23 mouse cellular contexts compared by ENCODE assay signal in the genomic region with DNA sequence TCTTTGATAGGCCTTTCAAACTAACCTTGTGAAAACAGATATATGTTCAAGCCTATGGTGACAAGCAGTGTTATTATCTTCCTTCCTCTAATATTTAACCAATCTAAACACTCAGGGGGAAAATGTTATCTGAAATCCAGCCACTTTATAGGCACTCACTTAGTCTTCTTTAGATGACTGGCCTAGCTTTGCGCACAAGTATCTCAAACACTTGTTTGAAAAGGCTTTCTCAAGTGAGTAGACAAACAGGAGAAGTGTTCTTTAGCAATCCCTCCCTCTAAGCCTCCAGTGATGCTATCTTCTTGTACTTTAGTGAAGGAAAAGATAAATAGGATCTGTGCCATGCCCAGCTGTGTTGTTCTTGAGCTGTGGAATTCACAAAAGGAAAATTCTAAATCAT.
A peak's percentile ranks its signal among the peaks of the same experiment; 100 is the strongest.
DNase-seq lines count a peak whose midpoint lies in the region; ATAC-seq and TF ChIP-seq lines count a peak whose summit lies in the region.
"Had no signal": no experiment of that assay in that cellular context is flagged by ENCODE, and none has a peak within 500 bp of the region (broad histone marks: within the 10 kb centered on the region; RNA-seq: fewer than 3 reads in every experiment).

No protein-coding gene starts in this region.

- WGBS in intestine, embryonic 14.5 days: 59% methylated on average over 1 of the region's 1 CpGs
- 33% methylated on average over 1 of the region's 1 CpGs for WGBS in intestine, postnatal 0 days
- WGBS in kidney, postnatal 0 days: 92% methylated on average over 1 of the region's 1 CpGs
- WGBS in stomach, embryonic 14.5 days: 70% methylated on average over 1 of the region's 1 CpGs
- WGBS in stomach, postnatal 0 days: 54% methylated on average over 1 of the region's 1 CpGs
- WGBS in stomach, embryonic 16.5 days: 64% methylated on average over 1 of the region's 1 CpGs

- ATAC-seq in intestine, embryonic 14.5 days (replicated peaks; ENCODE audit: low FRiP score, low TSS enrichment, low read depth): peak; percentile 25; the same call in 1 of the 2 replicates
- no peak for ATAC-seq in intestine, postnatal 0 days
- no peak for ATAC-seq in kidney, postnatal 0 days (replicated peaks; ENCODE audit: low FRiP score, low read depth)
- peak; percentile 61 for ATAC-seq in stomach, embryonic 14.5 days (ENCODE audit: insufficient number of reproducible peaks, insufficient read depth, low FRiP score, low read depth)
- ATAC-seq in stomach, postnatal 0 days (ENCODE audit: low FRiP score, low TSS enrichment): no peak
- ATAC-seq in stomach, embryonic 16.5 days (ENCODE audit: insufficient read depth, low FRiP score): peak; percentile 70; the same call in 1 of the 2 replicates
- ATAC-seq: CD4-positive, CD25-positive, alpha-beta regulatory T cell, adult 4 months; forebrain, embryonic 15.5 days had no signal

- no peak overlapping the region for H3K4me3 ChIP-seq in intestine, embryonic 14.5 days (ENCODE audit: low read depth, low read length)
- no peak overlapping the region for H3K4me3 ChIP-seq in intestine, postnatal 0 days (ENCODE audit: low read depth, low read length)
- no peak overlapping the region for H3K4me3 ChIP-seq in kidney, postnatal 0 days (replicated peaks; ENCODE audit: low read depth, low read length)
- no peak overlapping the region for H3K4me3 ChIP-seq in stomach, embryonic 14.5 days (ENCODE audit: low read depth, low read length)
- H3K4me3 ChIP-seq in stomach, postnatal 0 days (ENCODE audit: low read depth, low read length): no peak overlapping the region
- H3K4me3 ChIP-seq in stomach, embryonic 16.5 days (replicated peaks; ENCODE audit: low read length): no peak overlapping the region
- no peak overlapping the region for H3K4me3 ChIP-seq in layer of hippocampus, adult 2 months
- H3K4me3 ChIP-seq: embryonic facial prominence, embryonic 15.5 days; erythroblast, embryonic 14.5 days; forebrain, embryonic 15.5 days; heart, embryonic 13.5 days had no signal

- H3K9me3 ChIP-seq in intestine, embryonic 14.5 days (ENCODE audit: control insufficient read depth, low read length): no peaks in the 10 kb centered on the region
- no peaks in the 10 kb centered on the region for H3K9me3 ChIP-seq in intestine, postnatal 0 days (ENCODE audit: control insufficient read depth)
- no peaks in the 10 kb centered on the region for H3K9me3 ChIP-seq in kidney, postnatal 0 days (replicated peaks; ENCODE audit: low read length)
- H3K9me3 ChIP-seq in stomach, embryonic 14.5 days (ENCODE audit: control insufficient read depth, low read depth, low read length): no peaks in the 10 kb centered on the region
- no peaks in the 10 kb centered on the region for H3K9me3 ChIP-seq in stomach, postnatal 0 days (ENCODE audit: control insufficient read depth, low read length)
- no peaks in the 10 kb centered on the region for H3K9me3 ChIP-seq in stomach, embryonic 16.5 days (replicated peaks; ENCODE audit: control insufficient read depth, low read length)
- H3K9me3 ChIP-seq: embryonic facial prominence, embryonic 15.5 days; forebrain, embryonic 15.5 days; G1E; heart, embryonic 13.5 days had no signal

- no peak overlapping the region for H3K9ac ChIP-seq in intestine, embryonic 14.5 days (ENCODE audit: low read length)
- H3K9ac ChIP-seq in intestine, postnatal 0 days (ENCODE audit: low read depth, low read length): no peak overlapping the region
- H3K9ac ChIP-seq in kidney, postnatal 0 days (ENCODE audit: low read depth, low read length): no peak overlapping the region
- H3K9ac ChIP-seq in stomach, embryonic 14.5 days (replicated peaks; ENCODE audit: low read depth, low read length): no peak overlapping the region
- no peak overlapping the region for H3K9ac ChIP-seq in stomach, postnatal 0 days (ENCODE audit: low read length)
- no peak overlapping the region for H3K9ac ChIP-seq in stomach, embryonic 16.5 days (ENCODE audit: low read length)
- H3K9ac ChIP-seq: embryonic facial prominence, embryonic 15.5 days; forebrain, embryonic 15.5 days; heart, embryonic 13.5 days had no signal

- DNase-seq in intestine, embryonic 14.5 days (ENCODE audit: low spot score): no peak
- no peak for DNase-seq in kidney, postnatal 0 days (ENCODE audit: low spot score)
- DNase-seq in kidney, adult 11 months: no peak
- no peak for DNase-seq in stomach, postnatal 0 days (ENCODE audit: low spot score)
- DNase-seq in layer of hippocampus, adult 2 months (ENCODE audit: low spot score in 2 of 2): no peak
- DNase-seq: adrenal gland, postnatal 10 days; B cell, adult 2 months; cerebellum, adult 11 months; cerebellum, adult 8-10 months; cerebellum, postnatal 14 days; embryo, embryonic 11 days; gastrocnemius, postnatal 36 days; heart, adult 11 months; heart, postnatal 36 days had no signal

- H3K4me2 ChIP-seq in intestine, embryonic 14.5 days (ENCODE audit: low read length): no peak overlapping the region
- H3K4me2 ChIP-seq in intestine, postnatal 0 days (replicated peaks; ENCODE audit: low read depth): no peak overlapping the region
- no peak overlapping the region for H3K4me2 ChIP-seq in kidney, postnatal 0 days (ENCODE audit: low read length)
- H3K4me2 ChIP-seq in stomach, embryonic 14.5 days (replicated peaks; ENCODE audit: low read depth, low read length): no peak overlapping the region
- H3K4me2 ChIP-seq in stomach, postnatal 0 days (replicated peaks; ENCODE audit: low read depth): no peak overlapping the region
- H3K4me2 ChIP-seq in stomach, embryonic 16.5 days (ENCODE audit: low read depth, low read length): no peak overlapping the region
- H3K4me2 ChIP-seq: embryonic facial prominence, embryonic 15.5 days; forebrain, embryonic 15.5 days; heart, embryonic 13.5 days had no signal

- TF ChIP-seq EP300 in stomach, postnatal 0 days (optimal IDR thresholded peaks at IDR 0.05): no peak

- no peaks in the 10 kb centered on the region for H3K4me1 ChIP-seq in intestine, embryonic 14.5 days (replicated peaks; ENCODE audit: control insufficient read depth, insufficient read depth, low read length)
- peaks cover 11% of the 10 kb centered on the region; the same call in 1 of the 2 replicates for H3K4me1 ChIP-seq in intestine, postnatal 0 days (replicated peaks; ENCODE audit: control insufficient read depth, insufficient read depth, low read length)
- H3K4me1 ChIP-seq in kidney, postnatal 0 days (replicated peaks; ENCODE audit: insufficient read depth, low read length): no peaks in the 10 kb centered on the region
- peaks cover 5% of the 10 kb centered on the region; the same call in 1 of the 2 replicates for H3K4me1 ChIP-seq in stomach, embryonic 14.5 days (ENCODE audit: control insufficient read depth, insufficient read depth, low read length)
- H3K4me1 ChIP-seq in stomach, postnatal 0 days (replicated peaks; ENCODE audit: control insufficient read depth, insufficient read depth): no peaks in the 10 kb centered on the region
- H3K4me1 ChIP-seq in stomach, embryonic 16.5 days (ENCODE audit: control insufficient read depth, insufficient read depth, low read length): no peaks in the 10 kb centered on the region
- H3K4me1 ChIP-seq: embryonic facial prominence, embryonic 15.5 days; forebrain, embryonic 15.5 days had no signal

- no peaks in the 10 kb centered on the region for H3K36me3 ChIP-seq in intestine, embryonic 14.5 days (ENCODE audit: control insufficient read depth, insufficient read depth, low read length)
- no peaks in the 10 kb centered on the region for H3K36me3 ChIP-seq in intestine, postnatal 0 days (ENCODE audit: control insufficient read depth, insufficient read depth)
- no peaks in the 10 kb centered on the region for H3K36me3 ChIP-seq in kidney, postnatal 0 days (ENCODE audit: insufficient read depth, low read length)
- H3K36me3 ChIP-seq in stomach, embryonic 14.5 days (ENCODE audit: control insufficient read depth, insufficient read depth, low read length): no peaks in the 10 kb centered on the region
- H3K36me3 ChIP-seq in stomach, postnatal 0 days (ENCODE audit: control insufficient read depth, insufficient read depth, low read length): no peaks in the 10 kb centered on the region
- H3K36me3 ChIP-seq in stomach, embryonic 16.5 days (ENCODE audit: control insufficient read depth, insufficient read depth, low read length): no peaks in the 10 kb centered on the region
- H3K36me3 ChIP-seq: embryonic facial prominence, embryonic 15.5 days; forebrain, embryonic 15.5 days; G1E; heart, embryonic 13.5 days had no signal

- no peaks in the 10 kb centered on the region for H3K27me3 ChIP-seq in intestine, embryonic 14.5 days (replicated peaks; ENCODE audit: control insufficient read depth, insufficient read depth, low read length)
- no peaks in the 10 kb centered on the region for H3K27me3 ChIP-seq in intestine, postnatal 0 days (replicated peaks; ENCODE audit: control insufficient read depth, insufficient read depth, low read length)
- H3K27me3 ChIP-seq in kidney, postnatal 0 days (ENCODE audit: insufficient read depth, low read length): no peaks in the 10 kb centered on the region
- no peaks in the 10 kb centered on the region for H3K27me3 ChIP-seq in stomach, embryonic 14.5 days (ENCODE audit: control insufficient read depth, insufficient read depth, low read length)
- H3K27me3 ChIP-seq in stomach, postnatal 0 days (ENCODE audit: control insufficient read depth, insufficient read depth, low read length): no peaks in the 10 kb centered on the region
- no peaks in the 10 kb centered on the region for H3K27me3 ChIP-seq in stomach, embryonic 16.5 days (ENCODE audit: control insufficient read depth, insufficient read depth, low read length)
- H3K27me3 ChIP-seq: embryonic facial prominence, embryonic 15.5 days; forebrain, embryonic 15.5 days; heart, embryonic 13.5 days had no signal

- H3K27ac ChIP-seq in intestine, embryonic 14.5 days (ENCODE audit: low read depth): no peak overlapping the region
- H3K27ac ChIP-seq in intestine, postnatal 0 days (ENCODE audit: low read depth, low read length): no peak overlapping the region
- peak overlapping the region; percentile 3; the same call in 1 of the 2 replicates for H3K27ac ChIP-seq in kidney, postnatal 0 days
- peak overlapping the region; percentile 30; the same call in 1 of the 2 replicates for H3K27ac ChIP-seq in stomach, embryonic 14.5 days (ENCODE audit: low read length)
- H3K27ac ChIP-seq in stomach, postnatal 0 days (replicated peaks): no peak overlapping the region
- no peak overlapping the region for H3K27ac ChIP-seq in stomach, embryonic 16.5 days (ENCODE audit: low read length)
- no peak overlapping the region for H3K27ac ChIP-seq in layer of hippocampus, adult 2 months
- H3K27ac ChIP-seq: embryonic facial prominence, embryonic 15.5 days; forebrain, embryonic 15.5 days; heart, embryonic 13.5 days had no signal

- no peak for TF ChIP-seq CTCF in intestine, postnatal 0 days (IDR thresholded peaks at IDR 0.05; ENCODE audit: low read depth)
- no peak for TF ChIP-seq CTCF in kidney, postnatal 0 days (IDR thresholded peaks at IDR 0.05; ENCODE audit: low read depth)
- TF ChIP-seq CTCF in stomach, postnatal 0 days (IDR thresholded peaks at IDR 0.05; ENCODE audit: low read depth): no peak
- no peak for TF ChIP-seq CTCF in layer of hippocampus, adult 2 months (conservative IDR thresholded peaks at IDR 0.05)

Comparison
In these comparisons a context has a peak if more than half of its experiments do, and no peak if none do; other contexts are left out.
1. ATAC-seq: peak in intestine, embryonic 14.5 days (single experiment), stomach, embryonic 14.5 days (single experiment) and stomach, embryonic 16.5 days (single experiment); none in intestine, postnatal 0 days (single experiment), kidney, postnatal 0 days (single experiment) and stomach, postnatal 0 days (single experiment).
2. H3K27ac ChIP-seq: peak in kidney, postnatal 0 days (single experiment) and stomach, embryonic 14.5 days (single experiment); none in intestine, embryonic 14.5 days (single experiment), intestine, postnatal 0 days (single experiment), stomach, postnatal 0 days (single experiment), stomach, embryonic 16.5 days (single experiment) and layer of hippocampus, adult 2 months (single experiment).